Mouse (Mus musculus) liver, embryonic 16.5 days (tissue): ENCODE measurements at regions not wholly inside any gene's neighbourhood (a gene's known extent, or its start where the extent isn't known, plus 50 kb on each side); places are given as distances from the start of the nearest gene placed in this dataset.

Experiments used
- ATAC-seq: fragments of 200-750 bp; cut with Nextera tagmentation; 2 replicates; pipeline ENCODE4 v1.8.0; 2017; ENCODE audit warnings: low read depth, mild to moderate bottlenecking, moderate number of reproducible peaks, moderate library complexity
- H3K27ac ChIP-seq: fragments of 300-500 bp; sonication (generic); 2 replicates; pipeline ENCODE4 v1.5.1; 2014; ENCODE audit warnings: mild to moderate bottlenecking, low read length
- H3K27me3 ChIP-seq: fragments of 300-500 bp; sonication (generic); 2 replicates; pipeline ENCODE4 v1.6.1; 2014; ENCODE audit warnings: low read depth, low read length, mixed read lengths; ENCODE audit not compliant: control insufficient read depth, insufficient read depth
- H3K36me3 ChIP-seq: fragments of 300-500 bp; sonication (generic); 2 replicates; pipeline ENCODE4 v1.6.1; 2014; ENCODE audit warnings: mild to moderate bottlenecking; ENCODE audit not compliant: control insufficient read depth, insufficient read depth
- H3K4me1 ChIP-seq: fragments of 300-500 bp; sonication (generic); 2 replicates; pipeline ENCODE4 v1.6.1; 2014; ENCODE audit warnings: low read depth, low read length, mixed read lengths; ENCODE audit not compliant: control insufficient read depth
- H3K4me2 ChIP-seq: fragments of 300-500 bp; sonication (generic); 2 replicates; pipeline ENCODE4 v1.6.1; 2014; ENCODE audit warnings: low read depth, low read length, mixed read lengths
- H3K4me3 ChIP-seq: fragments of 300-500 bp; sonication (generic); 2 replicates; pipeline ENCODE4 v1.5.1; 2014; ENCODE audit warnings: low read depth, mild to moderate bottlenecking, low read length
- H3K9ac ChIP-seq: fragments of 300-500 bp; sonication (generic); 2 replicates; pipeline ENCODE4 v1.6.1; 2014; ENCODE audit warnings: low read depth, low read length
- H3K9me3 ChIP-seq: fragments of 300-500 bp; sonication (generic); replicated peaks from 2 replicates; pipeline ENCODE4 v1.6.1; 2016; ENCODE audit warnings: low read length; ENCODE audit not compliant: control insufficient read depth
- WGBS: fragments of 180-500 bp; shearing (Covaris S2); extraction: QIAGEN DNeasy Blood & Tissue Kit; methylation state at CpG from one replicate; pipeline ENCODE4 v1.1.7; 2014; ENCODE audit not compliant: insufficient replicate concordance; 5-methylcytosine and 5-hydroxymethylcytosine counted together

DNA sequence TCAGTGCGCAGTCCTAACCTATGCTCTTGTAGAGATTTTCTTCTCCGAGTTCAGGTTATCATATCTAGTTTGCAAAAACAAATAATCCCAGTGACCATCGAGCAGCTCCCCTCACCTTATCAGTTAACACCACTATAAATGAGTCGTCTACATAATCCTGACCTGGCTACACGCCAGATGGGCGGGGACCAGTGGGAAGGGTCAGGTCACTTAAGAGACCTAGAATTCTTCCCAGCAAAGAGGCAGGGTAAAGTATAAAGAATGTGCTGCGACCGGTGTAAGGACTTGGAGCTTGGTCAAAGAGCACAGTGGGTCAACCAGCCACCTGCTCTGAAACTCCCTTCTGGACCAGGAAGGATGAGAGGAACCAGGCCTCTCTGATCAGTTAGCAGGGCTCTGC is 102.0 kb upstream of the 1700020N01Rik start:
- Histone ChIP-seq H3K4me2 (no peak overlapping the region), H3K4me1 (no peaks in the 10 kb centered on the region), H3K36me3 (no peaks in the 10 kb centered on the region), H3K9me3 (no peaks in the 10 kb centered on the region), H3K4me3 (no peak overlapping the region), H3K27ac (no peak overlapping the region), H3K9ac (no peak overlapping the region), H3K27me3 (no peaks in the 10 kb centered on the region)
- WGBS, result 41% methylated on average over 8 of the region's 8 CpGs
- ATAC-seq, result no peak

DNA sequence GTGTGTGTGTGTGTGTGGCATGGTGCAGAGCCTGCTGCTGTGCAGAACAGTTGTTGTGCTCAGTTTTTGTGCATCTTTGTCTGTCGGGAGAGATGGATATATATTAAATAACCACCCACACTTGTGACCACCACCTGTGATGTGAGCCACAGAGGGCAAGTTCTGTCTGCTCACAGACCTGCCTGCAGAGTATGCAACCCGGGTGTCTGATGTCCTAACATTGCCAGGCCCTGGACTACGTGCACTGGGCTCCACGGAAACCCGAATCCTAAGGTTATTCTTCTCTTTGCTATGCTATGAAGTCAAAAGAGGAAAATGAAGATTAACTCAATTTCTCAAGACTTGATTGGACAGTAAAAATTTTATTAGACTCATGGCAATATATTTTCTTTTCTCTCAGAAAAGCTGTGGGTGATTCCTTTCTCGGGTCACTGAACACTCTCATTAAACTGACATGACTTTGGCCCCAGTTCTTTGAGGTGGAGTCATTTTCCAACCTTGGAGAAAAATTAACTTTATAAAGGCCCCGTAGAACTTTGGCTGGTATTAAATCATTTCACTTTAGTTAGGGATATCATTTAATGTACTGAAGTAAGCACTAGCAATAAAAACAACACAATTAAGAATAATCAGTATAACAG is 100.6 kb upstream of the 1700020N01Rik start:
- H3K4me3 ChIP-seq, result no peak overlapping the region

GRCm38 (mm10) chr10:21494536-21494935 is 98.4 kb upstream of the 1700020N01Rik start:
- ATAC-seq, result no peak
- H3K36me3 ChIP-seq, result no peaks in the 10 kb centered on the region

More for the DNA sequence above, 100.6 kb upstream of the 1700020N01Rik start:
- ATAC-seq, result no peak
- no peak overlapping the region for H3K9ac ChIP-seq
- no peak overlapping the region for H3K4me2 ChIP-seq
- no peaks in the 10 kb centered on the region for H3K36me3 ChIP-seq
- no peaks in the 10 kb centered on the region for H3K9me3 ChIP-seq
- H3K4me1 ChIP-seq, result no peaks in the 10 kb centered on the region
- no peaks in the 10 kb centered on the region for H3K27me3 ChIP-seq
- WGBS, result 72% methylated on average over 7 of the region's 7 CpGs
- H3K27ac ChIP-seq, result no peak overlapping the region

GRCm38 (mm10) chr10:21497110-21497509 is 95.8 kb upstream of the 1700020N01Rik start:
- WGBS, result 56% methylated on average over 3 of the region's 3 CpGs

More at GRCm38 (mm10) chr10:21494536-21494935, 98.4 kb upstream of the 1700020N01Rik start:
- no peaks in the 10 kb centered on the region for H3K9me3 ChIP-seq
- WGBS, result 41% methylated on average over 1 of the region's 1 CpGs
- H3K4me2 ChIP-seq, result no peak overlapping the region
- no peak overlapping the region for H3K9ac ChIP-seq
- no peaks in the 10 kb centered on the region for H3K4me1 ChIP-seq
- no peaks in the 10 kb centered on the region for H3K27me3 ChIP-seq
- no peak overlapping the region for H3K4me3 ChIP-seq
- no peak overlapping the region for H3K27ac ChIP-seq

GRCm38 (mm10) chr10:21498143-21498542 is 94.8 kb upstream of the 1700020N01Rik start:
- H3K4me2 ChIP-seq, result no peak overlapping the region
- no peaks in the 10 kb centered on the region for H3K36me3 ChIP-seq
- H3K27ac ChIP-seq, result no peak overlapping the region
- no peaks in the 10 kb centered on the region for H3K4me1 ChIP-seq
- no peaks in the 10 kb centered on the region for H3K27me3 ChIP-seq
- 62% methylated on average over 4 of the region's 4 CpGs for WGBS
- no peak overlapping the region for H3K9ac ChIP-seq
- no peak for ATAC-seq
- no peak overlapping the region for H3K4me3 ChIP-seq
- no peaks in the 10 kb centered on the region for H3K9me3 ChIP-seq

More at GRCm38 (mm10) chr10:21497110-21497509, 95.8 kb upstream of the 1700020N01Rik start:
- Histone ChIP-seq H3K9ac (no peak overlapping the region), H3K4me1 (no peaks in the 10 kb centered on the region), H3K27ac (no peak overlapping the region), H3K36me3 (no peaks in the 10 kb centered on the region), H3K9me3 (no peaks in the 10 kb centered on the region), H3K4me3 (no peak overlapping the region), H3K4me2 (no peak overlapping the region), H3K27me3 (no peaks in the 10 kb centered on the region)
- no peak for ATAC-seq

DNA sequence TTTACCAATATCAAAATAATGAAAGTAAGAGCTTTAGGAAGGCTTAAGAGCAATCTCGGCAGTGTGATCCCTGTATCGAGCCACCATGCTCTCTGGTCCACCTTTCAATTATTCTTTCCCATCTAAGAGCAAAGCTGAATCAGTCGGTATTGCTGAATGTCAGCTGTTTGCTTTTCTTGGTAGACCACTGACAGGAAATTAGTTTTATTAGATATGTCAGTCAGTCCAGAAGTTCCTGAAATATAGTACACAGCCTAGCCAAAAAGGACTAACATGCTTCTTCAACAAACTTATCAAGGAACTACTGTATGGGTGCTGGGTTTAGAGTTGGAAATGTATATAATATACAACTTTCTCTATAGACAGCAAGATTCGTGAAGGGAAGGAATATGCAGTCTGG is 91.3 kb upstream of the 1700020N01Rik start:
- WGBS, result 49% methylated on average over 4 of the region's 4 CpGs
- H3K27ac ChIP-seq, result no peak overlapping the region
- H3K4me2 ChIP-seq, result no peak overlapping the region
- no peak overlapping the region for H3K9ac ChIP-seq
- H3K27me3 ChIP-seq, result no peaks in the 10 kb centered on the region
- no peak overlapping the region for H3K4me3 ChIP-seq
- no peaks in the 10 kb centered on the region for H3K36me3 ChIP-seq
- H3K4me1 ChIP-seq, result no peaks in the 10 kb centered on the region
- ATAC-seq, result no peak
- no peaks in the 10 kb centered on the region for H3K9me3 ChIP-seq

GRCm38 (mm10) chr10:21504431-21504830 is 88.5 kb upstream of the 1700020N01Rik start:
- H3K4me1 ChIP-seq, result no peaks in the 10 kb centered on the region
- no peak overlapping the region for H3K4me2 ChIP-seq
- no peaks in the 10 kb centered on the region for H3K9me3 ChIP-seq
- H3K27me3 ChIP-seq, result no peaks in the 10 kb centered on the region
- H3K4me3 ChIP-seq, result no peak overlapping the region
- WGBS, result 48% methylated on average over 3 of the region's 3 CpGs
- ATAC-seq, result no peak
- H3K36me3 ChIP-seq, result no peaks in the 10 kb centered on the region
- no peak overlapping the region for H3K27ac ChIP-seq
- H3K9ac ChIP-seq, result no peak overlapping the region

DNA sequence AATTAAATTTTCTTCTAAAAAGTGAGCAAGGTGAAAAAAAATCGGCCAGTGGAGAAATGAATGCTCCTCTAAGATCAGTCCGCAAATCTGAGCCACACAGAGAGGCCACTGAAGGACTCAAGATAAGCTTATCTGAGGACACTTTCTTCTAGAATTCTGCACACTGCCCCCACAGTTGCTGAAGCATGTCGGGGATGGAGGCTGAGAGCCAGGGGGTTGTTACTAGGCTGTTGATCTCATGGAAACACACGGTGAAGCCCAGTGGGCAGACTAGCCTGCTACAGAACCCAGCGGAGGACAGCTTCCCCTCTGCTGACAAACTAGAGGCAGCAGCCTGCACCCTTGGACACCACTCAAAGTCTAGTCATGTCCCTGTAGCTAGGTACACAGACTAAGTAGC is 81.6 kb upstream of the 1700020N01Rik start:
- Histone ChIP-seq H3K27me3 (no peaks in the 10 kb centered on the region), H3K4me1 (no peaks in the 10 kb centered on the region), H3K27ac (no peak overlapping the region), H3K4me2 (no peak overlapping the region), H3K4me3 (no peak overlapping the region), H3K36me3 (no peaks in the 10 kb centered on the region), H3K9me3 (no peaks in the 10 kb centered on the region), H3K9ac (no peak overlapping the region)
- WGBS, result 21% methylated on average over 5 of the region's 5 CpGs
- ATAC-seq, result peak; percentile 19; the same call in 1 of the 2 replicates

DNA sequence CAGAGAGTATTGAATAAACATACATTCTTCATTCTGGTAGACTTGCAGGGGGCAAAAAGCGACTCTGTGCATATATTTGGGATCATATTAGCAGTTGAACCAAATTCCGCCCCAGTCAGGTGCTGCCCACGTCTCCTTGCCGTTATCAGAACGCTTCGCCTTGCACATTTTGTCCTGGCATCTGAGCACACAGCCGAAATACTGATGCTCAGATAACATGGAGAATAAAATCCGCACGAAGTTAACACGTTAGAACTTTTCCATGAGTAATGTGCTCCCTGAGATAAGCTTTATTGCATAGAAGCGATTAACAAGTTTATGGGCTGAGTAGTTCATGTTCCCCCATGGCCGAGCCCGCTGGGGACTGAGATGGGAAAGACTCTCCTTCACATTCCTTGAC is 80.5 kb upstream of the 1700020N01Rik start:
- H3K27me3 ChIP-seq, result no peaks in the 10 kb centered on the region
- 55% methylated on average over 13 of the region's 13 CpGs for WGBS
- no peak overlapping the region for H3K9ac ChIP-seq
- H3K36me3 ChIP-seq, result no peaks in the 10 kb centered on the region
- ATAC-seq, result peak; percentile 65
- H3K4me2 ChIP-seq, result no peak overlapping the region
- no peak overlapping the region for H3K4me3 ChIP-seq
- no peaks in the 10 kb centered on the region for H3K9me3 ChIP-seq
- H3K27ac ChIP-seq, result no peak overlapping the region
- H3K4me1 ChIP-seq, result no peaks in the 10 kb centered on the region
